Mouse (Mus musculus): Measurements from ENCODE around the gene Mif4gd. TPM values are rescaled to one million over a fixed set of nuclear protein-coding genes. Genes with fewer than 3 reads are reported as not detected.

Mif4gd gene
- polyA plus RNA-seq, 1 experiment from 2014 or later: 35.9 TPM

- no peaks in the 10 kb centered on the region for H3K27me3 ChIP-seq (ENCODE audit: control insufficient read depth, insufficient read depth, low read length)
- WGBS: 94% methylated on average over 4 of the region's 4 CpGs
These were observed 14.5 kb downstream of the Mif4gd start for GRCm38 (mm10) chr11:115598309-115598708.

GRCm38 (mm10) chr11:115595209-115595608 lies 17.6 kb downstream of the Mif4gd start:
- Histone ChIP-seq H3K27me3 (ENCODE audit: control insufficient read depth, insufficient read depth, low read length) (no peaks in the 10 kb centered on the region), H3K27ac (ENCODE audit: low read length) (no peak overlapping the region), H3K4me3 (replicated peaks; ENCODE audit: low read length) (no peak overlapping the region), H3K9ac (ENCODE audit: low read length) (no peak overlapping the region), H3K4me2 (ENCODE audit: low read depth, low read length) (no peak overlapping the region), H3K9me3 (replicated peaks; ENCODE audit: control insufficient read depth, low read length) (no peaks in the 10 kb centered on the region), H3K36me3 (ENCODE audit: control insufficient read depth, insufficient read depth, low read length) (peaks cover 23% of the 10 kb centered on the region; the same call in 1 of the 2 replicates), H3K4me1 (ENCODE audit: control insufficient read depth, insufficient read depth, low read length) (no peaks in the 10 kb centered on the region)
- 91% methylated on average over 3 of the region's 3 CpGs for WGBS
- no peak for ATAC-seq (ENCODE audit: insufficient read depth, low FRiP score)

More at GRCm38 (mm10) chr11:115598309-115598708, 14.5 kb downstream of the Mif4gd start:
- H3K36me3 ChIP-seq (ENCODE audit: control insufficient read depth, insufficient read depth, low read length): 0 out of 2 replicates have a peak, but pooled peaks cover 8% of the 10 kb centered on the region
- no peak overlapping the region for H3K4me2 ChIP-seq (ENCODE audit: low read depth, low read length)
- peaks cover 15% of the 10 kb centered on the region for H3K4me1 ChIP-seq (ENCODE audit: control insufficient read depth, insufficient read depth, low read length)
- H3K27ac ChIP-seq (ENCODE audit: low read length): no peak overlapping the region
- no peaks in the 10 kb centered on the region for H3K9me3 ChIP-seq (replicated peaks; ENCODE audit: control insufficient read depth, low read length)
- no peak for ATAC-seq (ENCODE audit: insufficient read depth, low FRiP score)
- H3K4me3 ChIP-seq (replicated peaks; ENCODE audit: low read length): no peak overlapping the region
- H3K9ac ChIP-seq (ENCODE audit: low read length): no peak overlapping the region

- no peak for ATAC-seq (ENCODE audit: insufficient read depth, low FRiP score)
- WGBS: 73% methylated on average over 2 of the region's 2 CpGs
- peaks cover 39% of the 10 kb centered on the region for H3K36me3 ChIP-seq (ENCODE audit: control insufficient read depth, insufficient read depth, low read length)
These were observed 22.2 kb downstream of the Mif4gd start for GRCm38 (mm10) chr11:115590526-115591075.

GRCm38 (mm10) chr11:115587984-115588383 lies 24.8 kb downstream of the Mif4gd start:
- H3K9ac ChIP-seq (ENCODE audit: low read length): no peak overlapping the region
- no peaks in the 10 kb centered on the region for H3K27me3 ChIP-seq (ENCODE audit: control insufficient read depth, insufficient read depth, low read length)
- no peaks in the 10 kb centered on the region for H3K4me1 ChIP-seq (ENCODE audit: control insufficient read depth, insufficient read depth, low read length)
- no peak overlapping the region for H3K4me3 ChIP-seq (replicated peaks; ENCODE audit: low read length)
- no peak overlapping the region for H3K4me2 ChIP-seq (ENCODE audit: low read depth, low read length)
- no peak for ATAC-seq (ENCODE audit: insufficient read depth, low FRiP score)
- H3K36me3 ChIP-seq (ENCODE audit: control insufficient read depth, insufficient read depth, low read length): peaks cover 50% of the 10 kb centered on the region
- no peaks in the 10 kb centered on the region for H3K9me3 ChIP-seq (replicated peaks; ENCODE audit: control insufficient read depth, low read length)
- 76% methylated on average over 9 of the region's 9 CpGs for WGBS
- H3K27ac ChIP-seq (ENCODE audit: low read length): no peak overlapping the region

More at GRCm38 (mm10) chr11:115590526-115591075, 22.2 kb downstream of the Mif4gd start:
- Histone ChIP-seq H3K4me2 (ENCODE audit: low read depth, low read length) (no peak overlapping the region), H3K4me3 (replicated peaks; ENCODE audit: low read length) (no peak overlapping the region), H3K4me1 (ENCODE audit: control insufficient read depth, insufficient read depth, low read length) (no peaks in the 10 kb centered on the region), H3K27ac (ENCODE audit: low read length) (no peak overlapping the region), H3K9me3 (replicated peaks; ENCODE audit: control insufficient read depth, low read length) (no peaks in the 10 kb centered on the region), H3K9ac (ENCODE audit: low read length) (no peak overlapping the region), H3K27me3 (ENCODE audit: control insufficient read depth, insufficient read depth, low read length) (no peaks in the 10 kb centered on the region)

GRCm38 (mm10) chr11:115586403-115586802 lies 26.4 kb downstream of the Mif4gd start:
- H3K4me3 ChIP-seq (replicated peaks; ENCODE audit: low read length): no peak overlapping the region
- ATAC-seq (ENCODE audit: insufficient read depth, low FRiP score): no peak
- H3K27me3 ChIP-seq (ENCODE audit: control insufficient read depth, insufficient read depth, low read length): no peaks in the 10 kb centered on the region
- H3K9ac ChIP-seq (ENCODE audit: low read length): no peak overlapping the region
- H3K36me3 ChIP-seq (ENCODE audit: control insufficient read depth, insufficient read depth, low read length): peaks cover 47% of the 10 kb centered on the region
- no peak overlapping the region for H3K27ac ChIP-seq (ENCODE audit: low read length)
- no peaks in the 10 kb centered on the region for H3K9me3 ChIP-seq (replicated peaks; ENCODE audit: control insufficient read depth, low read length)
- 90% methylated on average over 9 of the region's 9 CpGs for WGBS
- H3K4me1 ChIP-seq (ENCODE audit: control insufficient read depth, insufficient read depth, low read length): no peaks in the 10 kb centered on the region
- H3K4me2 ChIP-seq (ENCODE audit: low read depth, low read length): no peak overlapping the region

GRCm38 (mm10) chr11:115585573-115586100 lies 27.1 kb downstream of the Mif4gd start:
- no peak overlapping the region for H3K4me3 ChIP-seq (replicated peaks; ENCODE audit: low read length)
- H3K27me3 ChIP-seq (ENCODE audit: control insufficient read depth, insufficient read depth, low read length): no peaks in the 10 kb centered on the region
- H3K27ac ChIP-seq (ENCODE audit: low read length): no peak overlapping the region
- WGBS: 88% methylated on average over 7 of the region's 7 CpGs
- no peaks in the 10 kb centered on the region for H3K9me3 ChIP-seq (replicated peaks; ENCODE audit: control insufficient read depth, low read length)
- H3K4me2 ChIP-seq (ENCODE audit: low read depth, low read length): no peak overlapping the region
- no peak for ATAC-seq (ENCODE audit: insufficient read depth, low FRiP score)
- no peak overlapping the region for H3K9ac ChIP-seq (ENCODE audit: low read length)
- no peaks in the 10 kb centered on the region for H3K4me1 ChIP-seq (ENCODE audit: control insufficient read depth, insufficient read depth, low read length)
- peaks cover 49% of the 10 kb centered on the region for H3K36me3 ChIP-seq (ENCODE audit: control insufficient read depth, insufficient read depth, low read length)

GRCm38 (mm10) chr11:115584376-115585073 lies 28.2 kb downstream of the Mif4gd start:
- no peaks in the 10 kb centered on the region for H3K4me1 ChIP-seq (ENCODE audit: control insufficient read depth, insufficient read depth, low read length)
- no peak overlapping the region for H3K9ac ChIP-seq (ENCODE audit: low read length)
- H3K9me3 ChIP-seq (replicated peaks; ENCODE audit: control insufficient read depth, low read length): no peaks in the 10 kb centered on the region
- peaks cover 47% of the 10 kb centered on the region for H3K36me3 ChIP-seq (ENCODE audit: control insufficient read depth, insufficient read depth, low read length)
- WGBS: 88% methylated on average over 10 of the region's 10 CpGs
- ATAC-seq (ENCODE audit: insufficient read depth, low FRiP score): no peak
- no peak overlapping the region for H3K4me3 ChIP-seq (replicated peaks; ENCODE audit: low read length)
- no peaks in the 10 kb centered on the region for H3K27me3 ChIP-seq (ENCODE audit: control insufficient read depth, insufficient read depth, low read length)
- no peak overlapping the region for H3K4me2 ChIP-seq (ENCODE audit: low read depth, low read length)
- H3K27ac ChIP-seq (ENCODE audit: low read length): no peak overlapping the region

- H3K4me1 ChIP-seq (ENCODE audit: control insufficient read depth, insufficient read depth, low read length): no peaks in the 10 kb centered on the region
- no peak overlapping the region for H3K4me3 ChIP-seq (replicated peaks; ENCODE audit: low read length)
- no peak overlapping the region for H3K4me2 ChIP-seq (ENCODE audit: low read depth, low read length)
- H3K27me3 ChIP-seq (ENCODE audit: control insufficient read depth, insufficient read depth, low read length): no peaks in the 10 kb centered on the region
- WGBS: 77% methylated on average over 10 of the region's 10 CpGs
- H3K9ac ChIP-seq (ENCODE audit: low read length): no peak overlapping the region
- no peaks in the 10 kb centered on the region for H3K9me3 ChIP-seq (replicated peaks; ENCODE audit: control insufficient read depth, low read length)
- no peak overlapping the region for H3K27ac ChIP-seq (ENCODE audit: low read length)
- no peak for ATAC-seq (ENCODE audit: insufficient read depth, low FRiP score)
- H3K36me3 ChIP-seq (ENCODE audit: control insufficient read depth, insufficient read depth, low read length): peaks cover 43% of the 10 kb centered on the region
These were observed 29.7 kb downstream of the Mif4gd start for GRCm38 (mm10) chr11:115582913-115583606.

GRCm38 (mm10) chr11:115579080-115579479 lies 33.7 kb downstream of the Mif4gd start:
- no peaks in the 10 kb centered on the region for H3K9me3 ChIP-seq (replicated peaks; ENCODE audit: control insufficient read depth, low read length)
- peaks cover 22% of the 10 kb centered on the region for H3K36me3 ChIP-seq (ENCODE audit: control insufficient read depth, insufficient read depth, low read length)
- no peaks in the 10 kb centered on the region for H3K27me3 ChIP-seq (ENCODE audit: control insufficient read depth, insufficient read depth, low read length)
- H3K9ac ChIP-seq (ENCODE audit: low read length): no peak overlapping the region
- H3K4me1 ChIP-seq (ENCODE audit: control insufficient read depth, insufficient read depth, low read length): no peaks in the 10 kb centered on the region
- H3K27ac ChIP-seq (ENCODE audit: low read length): no peak overlapping the region
- no peak overlapping the region for H3K4me3 ChIP-seq (replicated peaks; ENCODE audit: low read length)
- ATAC-seq (ENCODE audit: insufficient read depth, low FRiP score): no peak
- no peak overlapping the region for H3K4me2 ChIP-seq (ENCODE audit: low read depth, low read length)
